Mouse (Mus musculus): ENCODE results near the gene C1qtnf7. TPM values are rescaled to one million over a fixed set of nuclear protein-coding genes. Genes with fewer than 3 reads are reported as not detected.
A peak's percentile ranks its signal among the peaks of the same experiment; 100 is the strongest.

Gene C1qtnf7
- polyA plus RNA-seq, 1 experiment from 2014 or later, result 1.3 TPM

- no peaks in the 10 kb centered on the region for H3K4me1 ChIP-seq (replicated peaks)
- H3K9ac ChIP-seq, result no peak overlapping the region
- H3K36me3 ChIP-seq, result no peaks in the 10 kb centered on the region
- WGBS (ENCODE audit: insufficient replicate concordance), result 59% methylated on average over 2 of the region's 2 CpGs
- H3K27me3 ChIP-seq, result no peaks in the 10 kb centered on the region
- no peak overlapping the region for H3K27ac ChIP-seq
- ATAC-seq (ENCODE audit: low read depth), result no peak
- no peak for DNase-seq
- H3K4me3 ChIP-seq (replicated peaks), result no peak overlapping the region
- no peaks in the 10 kb centered on the region for H3K9me3 ChIP-seq (replicated peaks)
- H3K4me2 ChIP-seq, result no peak overlapping the region
These were observed 4.2 kb upstream of the C1qtnf7 start for GRCm38 (mm10) chr5:43511126-43511525.

DNA sequence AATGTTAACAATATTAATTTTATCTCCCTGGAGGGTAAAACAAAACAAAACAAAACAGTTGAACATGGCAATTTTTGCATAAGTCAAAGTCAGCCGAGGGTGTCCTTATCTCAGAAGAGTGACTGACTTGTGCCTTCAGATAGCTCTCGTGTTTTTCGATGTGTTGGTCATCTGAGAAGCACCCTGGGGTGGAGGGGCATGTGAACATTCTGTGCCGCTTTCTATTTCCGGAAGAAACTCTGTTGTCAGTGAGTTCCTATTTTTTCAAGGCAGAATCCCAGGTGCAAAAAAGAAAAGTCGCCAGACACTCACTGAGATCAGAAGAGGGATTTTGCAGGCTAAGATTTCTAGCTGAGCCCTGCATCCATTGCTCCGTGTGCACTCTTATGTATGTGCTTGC is 1.2 kb downstream of the C1qtnf7 start:
- ATAC-seq (ENCODE audit: low read depth), result no peak

GRCm38 (mm10) chr5:43517313-43517712 is 2.0 kb downstream of the C1qtnf7 start:
- Histone ChIP-seq H3K27me3 (no peaks in the 10 kb centered on the region), H3K4me1 (replicated peaks) (no peaks in the 10 kb centered on the region), H3K36me3 (no peaks in the 10 kb centered on the region), H3K4me3 (replicated peaks) (no peak overlapping the region), H3K9ac (no peak overlapping the region), H3K27ac (no peak overlapping the region), H3K4me2 (no peak overlapping the region), H3K9me3 (replicated peaks) (no peaks in the 10 kb centered on the region)
- 74% methylated on average over 13 of the region's 13 CpGs for WGBS (ENCODE audit: insufficient replicate concordance)
- ATAC-seq (ENCODE audit: low read depth), result no peak
- DNase-seq, result no peak

More for the DNA sequence above, 1.2 kb downstream of the C1qtnf7 start:
- Histone ChIP-seq H3K9me3 (replicated peaks) (no peaks in the 10 kb centered on the region), H3K27me3 (no peaks in the 10 kb centered on the region), H3K36me3 (no peaks in the 10 kb centered on the region), H3K27ac (no peak overlapping the region), H3K4me3 (replicated peaks) (no peak overlapping the region), H3K9ac (no peak overlapping the region), H3K4me1 (replicated peaks) (no peaks in the 10 kb centered on the region), H3K4me2 (0 out of 2 replicates have a peak overlapping the region, but pooled peaks have one; percentile 10)
- DNase-seq, result no peak
- 27% methylated on average over 7 of the region's 7 CpGs for WGBS (ENCODE audit: insufficient replicate concordance)

GRCm38 (mm10) chr5:43519905-43520304 is 4.6 kb downstream of the C1qtnf7 start:
- Histone ChIP-seq H3K27ac (no peak overlapping the region), H3K4me2 (no peak overlapping the region), H3K9ac (no peak overlapping the region), H3K9me3 (replicated peaks) (no peaks in the 10 kb centered on the region), H3K4me3 (replicated peaks) (no peak overlapping the region), H3K4me1 (replicated peaks) (no peaks in the 10 kb centered on the region), H3K27me3 (no peaks in the 10 kb centered on the region), H3K36me3 (no peaks in the 10 kb centered on the region)
- WGBS (ENCODE audit: insufficient replicate concordance), result 59% methylated on average over 2 of the region's 2 CpGs
- ATAC-seq (ENCODE audit: low read depth), result no peak
- DNase-seq, result no peak

- no peaks in the 10 kb centered on the region for H3K36me3 ChIP-seq
- H3K9me3 ChIP-seq (replicated peaks), result no peaks in the 10 kb centered on the region
- no peak for DNase-seq
- no peak for ATAC-seq (ENCODE audit: low read depth)
- no peaks in the 10 kb centered on the region for H3K27me3 ChIP-seq
- no peak overlapping the region for H3K4me3 ChIP-seq (replicated peaks)
- no peak overlapping the region for H3K9ac ChIP-seq
- 39% methylated on average over 7 of the region's 7 CpGs for WGBS (ENCODE audit: insufficient replicate concordance)
- H3K4me1 ChIP-seq (replicated peaks), result no peaks in the 10 kb centered on the region
- H3K27ac ChIP-seq, result no peak overlapping the region
- H3K4me2 ChIP-seq, result no peak overlapping the region
These were observed 6.0 kb downstream of the C1qtnf7 start for GRCm38 (mm10) chr5:43521369-43521768.

- 70% methylated on average over 1 of the region's 1 CpGs for WGBS (ENCODE audit: insufficient replicate concordance)
- no peak overlapping the region for H3K4me2 ChIP-seq
- H3K27me3 ChIP-seq, result no peaks in the 10 kb centered on the region
- no peak for DNase-seq
- no peaks in the 10 kb centered on the region for H3K9me3 ChIP-seq (replicated peaks)
- H3K36me3 ChIP-seq, result no peaks in the 10 kb centered on the region
- H3K4me1 ChIP-seq (replicated peaks), result no peaks in the 10 kb centered on the region
- ATAC-seq (ENCODE audit: low read depth), result no peak
- H3K27ac ChIP-seq, result no peak overlapping the region
- no peak overlapping the region for H3K9ac ChIP-seq
- H3K4me3 ChIP-seq (replicated peaks), result no peak overlapping the region
These were observed 7.5 kb downstream of the C1qtnf7 start for GRCm38 (mm10) chr5:43522866-43523265.

DNA sequence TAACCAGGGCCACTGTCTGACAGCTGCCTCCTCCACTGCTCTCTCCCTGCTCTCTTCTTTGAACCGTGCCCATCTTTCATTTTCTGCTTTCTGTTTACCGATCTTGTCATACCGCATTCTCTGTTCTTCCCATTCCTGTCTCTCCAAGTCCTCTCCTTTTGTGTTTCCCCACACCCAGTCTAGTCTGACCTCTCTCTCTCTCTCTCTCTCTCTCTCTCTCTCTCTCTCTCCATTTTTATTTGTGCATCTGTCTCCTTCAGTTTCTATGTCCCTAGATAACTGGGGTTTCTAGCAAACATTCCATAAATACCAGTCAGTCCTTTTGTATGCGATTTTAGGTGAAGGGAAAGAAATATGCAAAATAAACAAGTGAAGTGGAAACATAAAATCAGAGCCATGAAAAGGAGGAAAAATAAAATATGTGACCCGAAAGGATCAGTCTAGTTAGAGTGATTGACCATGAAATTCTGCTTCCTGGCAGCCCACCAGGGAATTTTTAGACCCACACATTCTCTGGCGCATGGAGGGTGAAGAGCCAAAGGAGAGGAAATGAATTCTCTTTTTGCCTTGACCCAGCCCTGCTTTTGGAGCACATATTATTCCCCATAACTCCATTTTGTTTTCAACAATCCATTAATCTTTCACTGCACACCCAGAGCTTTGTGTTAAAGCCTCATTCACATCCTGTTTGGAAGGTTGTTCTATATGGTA is 11.7 kb downstream of the C1qtnf7 start:
- no peak overlapping the region for H3K4me2 ChIP-seq
- no peak overlapping the region for H3K4me3 ChIP-seq (replicated peaks)
- no peak for DNase-seq
- H3K9me3 ChIP-seq (replicated peaks), result no peaks in the 10 kb centered on the region
- H3K36me3 ChIP-seq, result no peaks in the 10 kb centered on the region
- no peak overlapping the region for H3K9ac ChIP-seq
- WGBS (ENCODE audit: insufficient replicate concordance), result 63% methylated on average over 6 of the region's 6 CpGs
- no peak for ATAC-seq (ENCODE audit: low read depth)
- no peak overlapping the region for H3K27ac ChIP-seq
- no peaks in the 10 kb centered on the region for H3K4me1 ChIP-seq (replicated peaks)
- H3K27me3 ChIP-seq, result no peaks in the 10 kb centered on the region

DNA sequence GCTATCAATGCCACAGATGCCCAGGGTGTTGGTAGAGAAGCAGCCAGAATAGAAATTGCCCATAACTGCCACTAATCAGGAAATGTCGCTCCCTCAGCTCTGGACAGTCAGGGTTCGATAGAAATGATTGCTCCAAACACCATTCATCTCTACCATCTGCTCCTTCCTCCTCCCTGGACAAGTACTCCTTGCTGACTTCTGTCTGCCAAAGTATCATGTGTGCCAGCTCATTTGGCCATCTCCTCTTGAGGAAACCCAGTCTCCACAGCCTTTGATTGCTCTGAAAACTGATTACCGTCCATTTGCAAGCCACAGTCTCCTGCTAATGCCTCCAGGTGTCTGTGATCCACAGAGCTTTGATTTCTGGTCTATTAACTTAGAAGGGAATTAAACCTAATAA is 14.8 kb downstream of the C1qtnf7 start:
- no peak overlapping the region for H3K4me3 ChIP-seq (replicated peaks)
- no peak overlapping the region for H3K27ac ChIP-seq
- H3K36me3 ChIP-seq, result no peaks in the 10 kb centered on the region
- H3K4me2 ChIP-seq, result no peak overlapping the region
- no peaks in the 10 kb centered on the region for H3K4me1 ChIP-seq (replicated peaks)
- no peak for DNase-seq
- H3K9me3 ChIP-seq (replicated peaks), result no peaks in the 10 kb centered on the region
- no peaks in the 10 kb centered on the region for H3K27me3 ChIP-seq
- no peak for ATAC-seq (ENCODE audit: low read depth)
- no peak overlapping the region for H3K9ac ChIP-seq
- WGBS (ENCODE audit: insufficient replicate concordance), result 64% methylated on average over 3 of the region's 3 CpGs

GRCm38 (mm10) chr5:43530886-43531285 is 15.5 kb downstream of the C1qtnf7 start:
- no peak overlapping the region for H3K4me3 ChIP-seq (replicated peaks)
- DNase-seq (no peak), ATAC-seq (ENCODE audit: low read depth) (no peak)
- H3K4me2 ChIP-seq, result no peak overlapping the region
- H3K9ac ChIP-seq, result no peak overlapping the region
- no peak overlapping the region for H3K27ac ChIP-seq
- H3K9me3 ChIP-seq (replicated peaks), result no peaks in the 10 kb centered on the region
- WGBS (ENCODE audit: insufficient replicate concordance), result 70% methylated on average over 1 of the region's 1 CpGs
- no peaks in the 10 kb centered on the region for H3K36me3 ChIP-seq
- H3K27me3 ChIP-seq, result no peaks in the 10 kb centered on the region
- no peaks in the 10 kb centered on the region for H3K4me1 ChIP-seq (replicated peaks)

DNA sequence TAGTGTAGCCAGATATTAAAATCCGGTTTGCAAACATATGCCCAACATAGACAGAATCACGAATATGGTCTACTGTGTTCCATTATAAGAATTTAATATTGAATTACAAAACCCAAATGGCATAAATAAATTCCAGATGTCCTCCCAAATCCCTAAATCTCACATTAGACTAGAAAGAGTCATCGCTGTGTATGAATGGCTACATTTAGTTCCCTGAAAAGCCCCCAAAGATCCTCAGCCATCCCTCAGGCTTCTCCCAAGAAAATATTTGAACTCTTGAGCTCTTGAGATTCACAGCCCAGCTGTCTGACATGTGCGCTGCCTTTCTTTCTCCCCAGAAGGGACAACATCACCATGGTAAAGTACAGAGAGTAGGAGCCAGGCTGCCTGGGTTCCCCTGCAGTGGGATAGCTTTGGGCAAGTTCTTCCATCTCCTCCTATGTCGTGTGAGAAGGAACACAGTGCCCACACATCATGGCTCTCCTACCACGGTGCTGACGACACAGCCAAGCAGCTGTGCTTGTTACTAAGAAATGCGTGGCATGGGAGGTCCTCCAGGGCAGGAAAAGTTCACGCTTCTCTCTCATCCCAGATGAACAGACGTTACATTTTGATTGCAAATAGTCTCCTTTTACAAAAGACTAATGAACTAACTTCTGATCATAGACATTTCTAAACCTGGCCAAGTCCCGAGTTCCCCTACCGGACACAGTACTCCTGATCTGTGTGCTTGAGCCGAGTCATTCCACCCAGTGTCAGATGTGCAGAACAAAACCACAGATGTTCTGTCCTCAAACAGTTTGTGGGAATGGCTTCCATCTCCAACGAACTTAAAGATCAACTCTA is 23.2 kb downstream of the C1qtnf7 start:
- Histone ChIP-seq H3K4me3 (replicated peaks) (no peak overlapping the region), H3K36me3 (no peaks in the 10 kb centered on the region), H3K27ac (no peak overlapping the region), H3K9ac (no peak overlapping the region), H3K4me2 (no peak overlapping the region), H3K4me1 (replicated peaks) (peaks cover 18% of the 10 kb centered on the region), H3K9me3 (replicated peaks) (no peaks in the 10 kb centered on the region), H3K27me3 (no peaks in the 10 kb centered on the region)
- DNase-seq (no peak), ATAC-seq (ENCODE audit: low read depth) (no peak)
- WGBS (ENCODE audit: insufficient replicate concordance), result 71% methylated on average over 14 of the region's 14 CpGs

DNA sequence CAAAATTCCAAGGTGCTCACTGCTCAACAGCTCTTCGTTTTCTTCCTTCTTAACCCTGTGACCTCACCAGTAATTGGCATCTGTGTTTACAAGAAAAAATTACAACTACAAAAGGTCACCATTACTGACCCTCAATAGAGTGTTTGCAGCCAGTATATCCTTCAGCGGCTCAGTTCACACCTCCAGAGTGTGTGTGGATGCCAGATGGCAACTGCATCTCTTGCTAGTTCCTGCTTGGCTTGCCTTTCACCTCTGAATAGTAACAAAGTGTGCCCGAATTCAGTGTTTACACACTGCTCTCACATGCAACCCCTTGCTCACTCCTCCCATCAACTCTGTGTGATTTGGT is 23.8 kb downstream of the C1qtnf7 start:
- Histone ChIP-seq H3K27ac (no peak overlapping the region), H3K4me1 (replicated peaks) (peaks cover 18% of the 10 kb centered on the region), H3K9ac (no peak overlapping the region), H3K36me3 (no peaks in the 10 kb centered on the region), H3K4me2 (no peak overlapping the region), H3K9me3 (replicated peaks) (no peaks in the 10 kb centered on the region), H3K4me3 (replicated peaks) (no peak overlapping the region), H3K27me3 (no peaks in the 10 kb centered on the region)
- no peak for DNase-seq
- 48% methylated on average over 3 of the region's 3 CpGs for WGBS (ENCODE audit: insufficient replicate concordance)
- ATAC-seq (ENCODE audit: low read depth), result no peak

DNA sequence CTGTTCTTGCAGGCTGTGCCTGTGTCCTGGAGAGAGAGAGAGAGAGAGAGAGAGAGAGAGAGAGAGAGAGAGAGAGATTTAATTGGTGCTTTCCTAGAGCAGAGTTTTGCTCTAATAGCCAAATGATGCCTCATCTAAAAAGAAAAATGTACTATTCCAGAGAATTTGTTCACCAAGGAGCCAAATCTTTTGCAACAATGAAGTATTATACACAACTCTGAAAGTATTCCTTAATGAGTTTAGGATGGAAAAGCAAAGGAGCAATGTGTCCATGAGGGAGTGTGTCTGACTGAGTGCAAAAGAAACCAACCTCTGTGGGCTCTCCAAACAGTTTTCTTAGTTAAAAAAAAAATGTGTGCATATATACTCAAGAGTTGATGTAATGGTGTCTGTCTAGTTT is 24.5 kb downstream of the C1qtnf7 start:
- H3K4me3 ChIP-seq (replicated peaks), result no peak overlapping the region
- no peak overlapping the region for H3K27ac ChIP-seq
- no peak overlapping the region for H3K9ac ChIP-seq

More for the DNA sequence above, 24.5 kb downstream of the C1qtnf7 start:
- no peak for ATAC-seq (ENCODE audit: low read depth)
- Histone ChIP-seq H3K36me3 (no peaks in the 10 kb centered on the region), H3K27me3 (no peaks in the 10 kb centered on the region), H3K4me1 (replicated peaks) (peaks cover 18% of the 10 kb centered on the region), H3K9me3 (replicated peaks) (no peaks in the 10 kb centered on the region), H3K4me2 (no peak overlapping the region)
- no peak for DNase-seq
